Mouse (Mus musculus) c-Kit-positive CD71-positive TER-119-positive erythroid progenitor cells, embryonic 14.5 days (primary cell): ENCODE data around the gene Flnb.

Source experiments
- DNase-seq: peaks from one replicate; pipeline ENCODE4 v3.0.0-alpha.2; 2013; ENCODE audit warnings: low spot score

The Flnb gene

GRCm38 (mm10) chr14:7944349-7945039 lies 126.7 kb downstream of the Flnb start:
- DNase-seq, result no peak

GRCm38 (mm10) chr14:7945261-7945660 lies 127.5 kb downstream of the Flnb start:
- DNase-seq, result no peak

GRCm38 (mm10) chr14:7951234-7951633 lies 133.5 kb downstream of the Flnb start:
- no peak for DNase-seq

- no peak for DNase-seq
Measured at GRCm38 (mm10) chr14:7952610-7953254, 135.0 kb downstream of the Flnb start.

GRCm38 (mm10) chr14:7954071-7954471 lies 136.3 kb downstream of the Flnb start:
- no peak for DNase-seq

GRCm38 (mm10) chr14:7956427-7956826 lies 138.7 kb downstream of the Flnb start:
- no peak for DNase-seq

GRCm38 (mm10) chr14:7957049-7957448 lies 139.3 kb downstream of the Flnb start, which contains the start of gene Gm45521:
Gm45521 (plus strand) TSS chr14:7957288.
- DNase-seq, result no peak

- no peak for DNase-seq
Measured at GRCm38 (mm10) chr14:7960616-7961015, 142.9 kb downstream of the Flnb start.

- DNase-seq, result no peak
Measured at GRCm38 (mm10) chr14:7961714-7962113, 144.0 kb downstream of the Flnb start.

- no peak for DNase-seq
Measured at GRCm38 (mm10) chr14:7962626-7963025, 144.9 kb downstream of the Flnb start.

- no peak for DNase-seq
Measured at GRCm38 (mm10) chr14:7963160-7963559, 145.4 kb downstream of the Flnb start.

GRCm38 (mm10) chr14:7964219-7964889 lies 146.6 kb downstream of the Flnb start:
- DNase-seq, result peak; percentile 38

- DNase-seq, result no peak
Measured at GRCm38 (mm10) chr14:7971889-7972493, 154.2 kb downstream of the Flnb start.

- no peak for DNase-seq
Measured at GRCm38 (mm10) chr14:7974643-7975042, 156.9 kb downstream of the Flnb start.

GRCm38 (mm10) chr14:7975177-7975576 lies 157.4 kb downstream of the Flnb start:
- no peak for DNase-seq

GRCm38 (mm10) chr14:7977471-7977870 lies 159.7 kb downstream of the Flnb start:
- no peak for DNase-seq

GRCm38 (mm10) chr14:7978183-7978582 lies 160.4 kb downstream of the Flnb start:
- no peak for DNase-seq

- DNase-seq, result no peak
Measured at GRCm38 (mm10) chr14:7981226-7981625, 163.5 kb downstream of the Flnb start.

GRCm38 (mm10) chr14:7986913-7987312 lies 169.2 kb downstream of the Flnb start:
- DNase-seq, result no peak

- no peak for DNase-seq
Measured at GRCm38 (mm10) chr14:7989371-7989770, 171.6 kb downstream of the Flnb start.

GRCm38 (mm10) chr14:7989961-7990360 lies 172.2 kb downstream of the Flnb start:
- no peak for DNase-seq

GRCm38 (mm10) chr14:7991108-7991776 lies 173.5 kb downstream of the Flnb start:
- DNase-seq, result no peak
